Mouse (Mus musculus) forebrain, embryonic 13.5 days (tissue): ENCODE results near the gene Pum1. TPM values are rescaled to one million over a fixed set of nuclear protein-coding genes. Genes with fewer than 3 reads are reported as not detected.
"Not testable (repeated sequence)": the region's sequence is repeated elsewhere in the genome, so short reads cannot be mapped to it uniquely, and the experiment has no call there.

Source experiments
- ATAC-seq: fragments of 200-750 bp; cut with Nextera tagmentation; 2 replicates; pipeline ENCODE4 v1.8.0; 2017
- H3K27ac ChIP-seq: fragments of 300-500 bp; sonication (generic); 2 replicates; pipeline ENCODE4 v1.5.1; 2015; ENCODE audit warnings: inconsistent platforms, mild to moderate bottlenecking, moderate library complexity
- H3K27me3 ChIP-seq: fragments of 300-500 bp; sonication (generic); 2 replicates; pipeline ENCODE4 v1.6.1; 2015; ENCODE audit warnings: mild to moderate bottlenecking, inconsistent platforms
- H3K36me3 ChIP-seq: fragments of 300-500 bp; sonication (generic); 2 replicates; pipeline ENCODE4 v1.6.1; 2015; ENCODE audit warnings: mild to moderate bottlenecking, inconsistent platforms; ENCODE audit not compliant: poor library complexity, severe bottlenecking
- H3K4me1 ChIP-seq: fragments of 300-500 bp; sonication (generic); 2 replicates; pipeline ENCODE4 v1.6.1; 2015; ENCODE audit warnings: inconsistent platforms
- H3K4me2 ChIP-seq: fragments of 300-500 bp; sonication (generic); 2 replicates; pipeline ENCODE4 v1.6.1; 2015; ENCODE audit warnings: inconsistent platforms, mild to moderate bottlenecking, moderate library complexity
- H3K4me3 ChIP-seq: fragments of 300-500 bp; sonication (generic); 2 replicates; pipeline ENCODE4 v1.5.1; 2015; ENCODE audit warnings: mild to moderate bottlenecking, inconsistent platforms
- H3K9ac ChIP-seq: fragments of 300-500 bp; sonication (generic); 2 replicates; pipeline ENCODE4 v1.6.1; 2015; ENCODE audit warnings: mild to moderate bottlenecking, inconsistent platforms
- H3K9me3 ChIP-seq: fragments of 300-500 bp; sonication (generic); replicated peaks from 2 replicates; pipeline ENCODE4 v1.6.1; 2016; ENCODE audit warnings: inconsistent platforms
- WGBS: fragments of 180-500 bp; shearing (Covaris S2); methylation state at CpG from one replicate; pipeline ENCODE4 v1.1.7; 2015; 5-methylcytosine and 5-hydroxymethylcytosine counted together
- polyA plus RNA-seq: library from polyadenylated mRNA; unstranded; fragments of >200 nt; fragmentation: Nextera tagmentation; extraction: Ambion mirVana; gene quantifications from 2 replicates; pipeline ENCODE4 v1.2.1, GENCODE M21; 2015

Pum1 gene
- polyA plus RNA-seq, 1 experiment from 2014 or later: 117 TPM

- no peak overlapping the region for H3K4me3 ChIP-seq
- no peak overlapping the region for H3K27ac ChIP-seq
- no peaks in the 10 kb centered on the region for H3K9me3 ChIP-seq
- H3K4me2 ChIP-seq: no peak overlapping the region
- ATAC-seq: no peak
- H3K9ac ChIP-seq: no peak overlapping the region
- H3K36me3 ChIP-seq: no peaks in the 10 kb centered on the region
- H3K27me3 ChIP-seq: no peaks in the 10 kb centered on the region
- 47% methylated on average over 1 of the region's 1 CpGs for WGBS
- no peaks in the 10 kb centered on the region for H3K4me1 ChIP-seq
Observed at GRCm38 (mm10) chr4:130657820-130658565, 5.1 kb upstream of the Pum1 start.

GRCm38 (mm10) chr4:130659470-130659869 lies 3.7 kb upstream of the Pum1 start:
- Histone ChIP-seq H3K36me3 (no peaks in the 10 kb centered on the region), H3K9me3 (no peaks in the 10 kb centered on the region), H3K9ac (no peak overlapping the region), H3K27me3 (no peaks in the 10 kb centered on the region), H3K4me3 (no peak overlapping the region), H3K4me1 (peaks cover 2% of the 10 kb centered on the region), H3K27ac (no peak overlapping the region), H3K4me2 (no peak overlapping the region)
- WGBS: 86% methylated on average over 6 of the region's 6 CpGs
- no peak for ATAC-seq

GRCm38 (mm10) chr4:130660106-130660505 lies 3.0 kb upstream of the Pum1 start:
- no peaks in the 10 kb centered on the region for H3K27me3 ChIP-seq
- H3K4me3 ChIP-seq: no peak overlapping the region
- H3K27ac ChIP-seq: no peak overlapping the region
- peaks cover 9% of the 10 kb centered on the region for H3K4me1 ChIP-seq
- no peak overlapping the region for H3K9ac ChIP-seq
- WGBS: 80% methylated on average over 2 of the region's 2 CpGs
- H3K4me2 ChIP-seq: no peak overlapping the region
- H3K36me3 ChIP-seq: no peaks in the 10 kb centered on the region
- H3K9me3 ChIP-seq: no peaks in the 10 kb centered on the region
- ATAC-seq: no peak

GRCm38 (mm10) chr4:130661151-130661550 lies 2.0 kb upstream of the Pum1 start:
- no peak for ATAC-seq
- no peak overlapping the region for H3K4me3 ChIP-seq
- WGBS: 95% methylated on average over 3 of the region's 3 CpGs

GRCm38 (mm10) chr4:130662305-130662704 lies 816 bp upstream of the Pum1 start:
- Histone ChIP-seq H3K4me2 (0 out of 2 replicates have a peak overlapping the region, but pooled peaks have one; percentile 79), H3K4me1 (peaks cover 28% of the 10 kb centered on the region), H3K27ac (peak overlapping the region; percentile 97), H3K4me3 (peak overlapping the region; percentile 94; the same call in 1 of the 2 replicates)
- H3K9me3 ChIP-seq, H3K36me3 ChIP-seq, H3K27me3 ChIP-seq, H3K9ac ChIP-seq: not testable (repeated sequence)
- WGBS: 78% methylated on average over 1 of the region's 1 CpGs
- ATAC-seq: peak; percentile 9; the same call in 1 of the 2 replicates

More at GRCm38 (mm10) chr4:130661151-130661550, 2.0 kb upstream of the Pum1 start:
- H3K4me1 ChIP-seq: peaks cover 19% of the 10 kb centered on the region
- H3K36me3 ChIP-seq: no peaks in the 10 kb centered on the region
- no peaks in the 10 kb centered on the region for H3K27me3 ChIP-seq
- no peak overlapping the region for H3K27ac ChIP-seq
- no peaks in the 10 kb centered on the region for H3K9me3 ChIP-seq
- no peak overlapping the region for H3K4me2 ChIP-seq
- H3K9ac ChIP-seq: no peak overlapping the region

- peak; percentile 10 for ATAC-seq
- Histone ChIP-seq H3K9ac (peak overlapping the region; percentile 99), H3K4me1 (peaks cover 43% of the 10 kb centered on the region), H3K27me3 (no peaks in the 10 kb centered on the region), H3K9me3 (no peaks in the 10 kb centered on the region), H3K27ac (peak overlapping the region; percentile 97), H3K36me3 (peaks cover 2% of the 10 kb centered on the region), H3K4me3 (peak overlapping the region; percentile 94), H3K4me2 (peak overlapping the region; percentile 79)
- WGBS: 0% methylated on average over 22 of the region's 22 CpGs
Observed at GRCm38 (mm10) chr4:130663810-130664401, 785 bp downstream of the Pum1 start.

GRCm38 (mm10) chr4:130664414-130665029 lies 1.4 kb downstream of the Pum1 start:
- no peaks in the 10 kb centered on the region for H3K9me3 ChIP-seq
- peak overlapping the region; percentile 79 for H3K4me2 ChIP-seq
- 4% methylated on average over 7 of the region's 7 CpGs for WGBS
- peaks cover 46% of the 10 kb centered on the region for H3K4me1 ChIP-seq
- H3K36me3 ChIP-seq: peaks cover 5% of the 10 kb centered on the region
- H3K27me3 ChIP-seq: no peaks in the 10 kb centered on the region
- H3K4me3 ChIP-seq: peak overlapping the region; percentile 94
- H3K27ac ChIP-seq: no peak overlapping the region
- H3K9ac ChIP-seq: peak overlapping the region; percentile 99
- no peak for ATAC-seq

- no peaks in the 10 kb centered on the region for H3K27me3 ChIP-seq
- no peak overlapping the region for H3K27ac ChIP-seq
- H3K4me3 ChIP-seq: peak overlapping the region; percentile 94
- peaks cover 46% of the 10 kb centered on the region for H3K4me1 ChIP-seq
- no peaks in the 10 kb centered on the region for H3K9me3 ChIP-seq
- no peak for ATAC-seq
- 16% methylated on average over 1 of the region's 1 CpGs for WGBS
- H3K9ac ChIP-seq: peak overlapping the region; percentile 47
- peaks cover 6% of the 10 kb centered on the region for H3K36me3 ChIP-seq
- peak overlapping the region; percentile 79 for H3K4me2 ChIP-seq
Observed at GRCm38 (mm10) chr4:130665176-130665575, 2.1 kb downstream of the Pum1 start.

GRCm38 (mm10) chr4:130667686-130668085 lies 4.6 kb downstream of the Pum1 start:
- Histone ChIP-seq H3K36me3 (peaks cover 31% of the 10 kb centered on the region), H3K4me3 (no peak overlapping the region), H3K9me3 (no peaks in the 10 kb centered on the region), H3K4me2 (peak overlapping the region; percentile 25), H3K4me1 (peaks cover 65% of the 10 kb centered on the region), H3K9ac (no peak overlapping the region), H3K27me3 (no peaks in the 10 kb centered on the region), H3K27ac (no peak overlapping the region)
- ATAC-seq: no peak
- 84% methylated on average over 2 of the region's 2 CpGs for WGBS

GRCm38 (mm10) chr4:130668541-130668940 lies 5.4 kb downstream of the Pum1 start:
- Histone ChIP-seq H3K4me2 (no peak overlapping the region), H3K4me1 (peaks cover 65% of the 10 kb centered on the region), H3K36me3 (peaks cover 40% of the 10 kb centered on the region), H3K4me3 (no peak overlapping the region), H3K27ac (no peak overlapping the region), H3K27me3 (no peaks in the 10 kb centered on the region), H3K9ac (no peak overlapping the region), H3K9me3 (no peaks in the 10 kb centered on the region)
- WGBS: 72% methylated on average over 2 of the region's 2 CpGs
- no peak for ATAC-seq

- Histone ChIP-seq H3K9me3 (no peaks in the 10 kb centered on the region), H3K36me3 (peaks cover 44% of the 10 kb centered on the region), H3K4me3 (no peak overlapping the region), H3K27ac (no peak overlapping the region), H3K4me1 (peaks cover 65% of the 10 kb centered on the region), H3K9ac (no peak overlapping the region), H3K27me3 (no peaks in the 10 kb centered on the region), H3K4me2 (no peak overlapping the region)
- ATAC-seq: no peak
- WGBS: 68% methylated on average over 7 of the region's 7 CpGs
Observed at GRCm38 (mm10) chr4:130668991-130669390, 5.9 kb downstream of the Pum1 start.

GRCm38 (mm10) chr4:130670023-130670422 lies 6.9 kb downstream of the Pum1 start:
- Histone ChIP-seq H3K4me1 (peaks cover 58% of the 10 kb centered on the region), H3K36me3 (peaks cover 53% of the 10 kb centered on the region)
- not testable (repeated sequence) for H3K9ac ChIP-seq, H3K4me3 ChIP-seq, H3K27ac ChIP-seq, H3K4me2 ChIP-seq, H3K27me3 ChIP-seq, H3K9me3 ChIP-seq, ATAC-seq
- 88% methylated on average over 5 of the region's 5 CpGs for WGBS
